Mouse (Mus musculus) left cerebral cortex, postnatal 14 days (tissue): Measurements from ENCODE around the gene Ddx39b. TPM values are rescaled to one million over a fixed set of nuclear protein-coding genes. Genes with fewer than 3 reads are reported as not detected.
A peak's percentile ranks its signal among the peaks of the same experiment; 100 is the strongest.

Source experiments
- DNase-seq, 2 experiments: peaks; one replicate each; pipeline ENCODE4 v3.0.0; 2021 to 2022; ENCODE audit warnings: low spot score in 2 of 2, mixed read lengths in 1 of 2
- intact Hi-C: fragments of 180-260 bp; cut with DNase I; formaldehyde crosslinking; loops from one replicate; pipeline ENCODE4 v1.15.1; 2025
- long read RNA-seq, 2 experiments: library from polyadenylated mRNA; stranded (forward); transcript quantifications; one replicate each; pipeline ENCODE4 v2.0.0; 2021
- total RNA-seq, 2 experiments: library from RNA; stranded (reverse); gene quantifications; 2 replicates each; pipeline ENCODE4 v1.2.3; 2021

Gene Ddx39b
- total RNA-seq, result 100 to 1,000 TPM; 221 to 230 TPM
- long read RNA-seq, experiment 1, transcript Ddx39b-201 (11 exons, 1,739 nt), result major isoform, 171 of 219 reads
- long read RNA-seq, experiment 1, transcript Ddx39b-203 (10 exons, 2,848 nt), result minor isoform, 7 of 219 reads
- long read RNA-seq, experiment 1, partial matches to known transcripts, result 21 of 219 reads
- long read RNA-seq, experiment 1, other reads (novel, unspliced or antisense), result 20 of 219 reads
- long read RNA-seq, experiment 2, transcript Ddx39b-201 (11 exons, 1,739 nt), result major isoform, 143 of 195 reads
- long read RNA-seq, experiment 2, transcript Ddx39b-203 (10 exons, 2,848 nt), result minor isoform, 11 of 195 reads
- long read RNA-seq, experiment 2, partial matches to known transcripts, result 14 of 195 reads
- long read RNA-seq, experiment 2, other reads (novel, unspliced or antisense), result 27 of 195 reads

- peak; percentile 97 to 98 for DNase-seq
- intact Hi-C loops, result no loop called here
Measured at GRCm38 (mm10) chr17:35241305-35242014, at the start of gene Ddx39b. TSS of gene Ddx39b (plus strand) at chr17:35241746.

- intact Hi-C loops, result no loop called here
- DNase-seq, result no peak
Measured at GRCm38 (mm10) chr17:35192924-35193323, 48.6 kb upstream of the Ddx39b start.

GRCm38 (mm10) chr17:35193881-35194843, 47.4 kb upstream of the Ddx39b start, which contains the start of gene Ltb:
TSS of gene Ltb (plus strand) at chr17:35194439.
- intact Hi-C loops, result no loop called here

GRCm38 (mm10) chr17:35194844-35195630, 46.5 kb upstream of the Ddx39b start:
- no peak for DNase-seq
- intact Hi-C loops, result no loop called here

More at GRCm38 (mm10) chr17:35193881-35194843, 47.4 kb upstream of the Ddx39b start, which contains the start of gene Ltb:
- no peak for DNase-seq

GRCm38 (mm10) chr17:35195631-35196320, 45.8 kb upstream of the Ddx39b start:
- DNase-seq, result peak; percentile 85 to 94
- intact Hi-C loops, result no loop called here

GRCm38 (mm10) chr17:35196321-35196641, 45.3 kb upstream of the Ddx39b start:
- intact Hi-C loops, result no loop called here

GRCm38 (mm10) chr17:35197126-35197525, 44.4 kb upstream of the Ddx39b start:
- no peak for DNase-seq
- intact Hi-C loops, result no loop called here

More at GRCm38 (mm10) chr17:35196321-35196641, 45.3 kb upstream of the Ddx39b start:
- no peak for DNase-seq

GRCm38 (mm10) chr17:35198029-35198428, 43.5 kb upstream of the Ddx39b start:
- intact Hi-C loops, result no loop called here

GRCm38 (mm10) chr17:35198946-35199345, 42.6 kb upstream of the Ddx39b start:
- intact Hi-C loops, result no loop called here
- DNase-seq, result no peak

More at GRCm38 (mm10) chr17:35198029-35198428, 43.5 kb upstream of the Ddx39b start:
- no peak for DNase-seq

- no peak for DNase-seq
- intact Hi-C loops, result no loop called here
Measured at GRCm38 (mm10) chr17:35200398-35200797, 41.1 kb upstream of the Ddx39b start.

- no peak for DNase-seq
- intact Hi-C loops, result no loop called here
Measured at GRCm38 (mm10) chr17:35201128-35201527, 40.4 kb upstream of the Ddx39b start.

GRCm38 (mm10) chr17:35201787-35202186, 39.8 kb upstream of the Ddx39b start, which contains the start of gene Tnf:
TSS of gene Tnf (minus strand) at chr17:35202007.
- peak in 1 of 2 experiments; percentile 35 for DNase-seq
- intact Hi-C loops, result no loop called here

- no peak for DNase-seq
- intact Hi-C loops, result no loop called here
Measured at GRCm38 (mm10) chr17:35202442-35202841, 39.1 kb upstream of the Ddx39b start.

GRCm38 (mm10) chr17:35204494-35205379, 36.8 kb upstream of the Ddx39b start, which contains the start of gene Lta:
TSS of gene Lta (minus strand) at chr17:35205351.
- no peak for DNase-seq
- intact Hi-C loops, result loop anchor here (1.0 kb wide), 1 partner anchor 23 kb away; no protein-coding TSS in a partner anchor

- no peak for DNase-seq
- intact Hi-C loops, result no loop called here
Measured at GRCm38 (mm10) chr17:35205380-35205769, 36.2 kb upstream of the Ddx39b start.

GRCm38 (mm10) chr17:35209785-35210535, 31.6 kb upstream of the Ddx39b start:
- DNase-seq, result no peak
- intact Hi-C loops, result no loop called here
